Mouse (Mus musculus) intestine, embryonic 15.5 days (tissue): ENCODE data around the gene Mical2. TPM values are rescaled to one million over a fixed set of nuclear protein-coding genes. Genes with fewer than 3 reads are reported as not detected.

Experiments used
- ATAC-seq: fragments of 200-750 bp; cut with Nextera tagmentation; 2 replicates; pipeline ENCODE4 v1.8.0; 2017; ENCODE audit warnings: moderate TSS enrichment, moderate library complexity
- H3K27ac ChIP-seq: fragments of 300-500 bp; sonication (generic); 2 replicates; pipeline ENCODE4 v1.5.1; 2015; ENCODE audit warnings: mild to moderate bottlenecking, inconsistent platforms
- H3K27me3 ChIP-seq: fragments of 300-500 bp; sonication (generic); replicated peaks from 2 replicates; pipeline ENCODE4 v1.6.1; 2015; ENCODE audit warnings: inconsistent platforms
- H3K36me3 ChIP-seq: fragments of 300-500 bp; sonication (generic); 2 replicates; pipeline ENCODE4 v1.6.1; 2015; ENCODE audit warnings: inconsistent platforms
- H3K4me1 ChIP-seq: fragments of 300-500 bp; sonication (generic); replicated peaks from 2 replicates; pipeline ENCODE4 v1.6.1; 2015; ENCODE audit warnings: inconsistent platforms
- H3K4me2 ChIP-seq: fragments of 300-500 bp; sonication (generic); replicated peaks from 2 replicates; pipeline ENCODE4 v1.6.1; 2015; ENCODE audit warnings: mild to moderate bottlenecking, inconsistent platforms
- H3K4me3 ChIP-seq: fragments of 300-500 bp; sonication (generic); replicated peaks from 2 replicates; pipeline ENCODE4 v1.5.1; 2015; ENCODE audit warnings: inconsistent platforms
- H3K9ac ChIP-seq: fragments of 300-500 bp; sonication (generic); 2 replicates; pipeline ENCODE4 v1.6.1; 2015; ENCODE audit warnings: inconsistent platforms
- H3K9me3 ChIP-seq: fragments of 300-500 bp; sonication (generic); 2 replicates; pipeline ENCODE4 v1.6.1; 2016; ENCODE audit warnings: inconsistent platforms
- WGBS: fragments of 180-500 bp; shearing (Covaris S2); methylation state at CpG from one replicate; pipeline ENCODE4 v1.1.7; 2015; 5-methylcytosine and 5-hydroxymethylcytosine counted together
- polyA plus RNA-seq: library from polyadenylated mRNA; unstranded; fragments of >200 nt; fragmentation: Nextera tagmentation; extraction: Ambion mirVana; gene quantifications from 2 replicates; pipeline ENCODE4 v1.2.1, GENCODE M21; 2015

Gene Mical2
- polyA plus RNA-seq, 1 experiment from 2014 or later = 18.6 TPM

DNA sequence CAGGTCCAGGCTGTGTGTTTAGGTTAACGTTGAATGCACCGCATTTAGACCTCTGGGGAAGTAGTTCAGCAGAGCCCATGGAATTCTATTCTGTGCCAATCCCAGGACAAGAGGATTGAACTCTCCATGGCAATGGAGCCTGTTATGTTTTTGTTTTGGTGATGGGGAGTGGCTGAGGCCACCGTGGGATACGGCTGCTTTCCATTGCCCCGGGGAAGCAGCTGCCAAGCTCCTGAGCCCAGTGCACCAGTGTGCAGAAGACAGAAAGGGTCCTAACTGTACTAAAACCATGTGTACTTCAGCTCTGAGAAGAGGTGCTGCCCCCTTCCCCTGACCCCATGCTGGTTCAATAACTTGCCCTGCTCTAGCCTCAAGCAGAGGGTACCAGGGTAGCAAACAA, 47.0 kb downstream of the Mical2 start:
- no peak overlapping the region for H3K27ac ChIP-seq
- no peaks in the 10 kb centered on the region for H3K9me3 ChIP-seq
- no peak for ATAC-seq
- H3K36me3 ChIP-seq = no peaks in the 10 kb centered on the region
- H3K4me1 ChIP-seq = peaks cover 70% of the 10 kb centered on the region
- 67% methylated on average over 5 of the region's 5 CpGs for WGBS
- H3K4me3 ChIP-seq = no peak overlapping the region
- no peaks in the 10 kb centered on the region for H3K27me3 ChIP-seq
- H3K9ac ChIP-seq = no peak overlapping the region
- H3K4me2 ChIP-seq = no peak overlapping the region

DNA sequence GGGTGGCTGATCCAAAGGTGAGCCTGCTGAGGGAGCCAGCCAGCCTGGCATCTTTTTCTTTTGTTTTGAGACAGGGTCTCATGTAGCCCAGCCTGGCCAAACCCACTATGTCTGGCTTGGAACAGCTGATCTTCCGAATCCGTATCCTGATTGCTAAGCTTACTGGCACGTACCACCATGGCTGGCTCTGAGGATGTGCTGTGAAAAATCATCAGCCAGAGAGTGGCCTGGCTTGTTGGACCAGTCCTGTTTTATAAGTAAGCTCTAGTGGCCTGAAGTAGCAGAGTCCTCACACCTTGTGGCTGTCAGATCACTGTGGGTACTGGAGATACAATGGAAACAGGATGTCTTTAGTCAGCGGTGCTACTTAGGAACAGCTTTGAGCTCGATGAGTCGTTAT, 47.8 kb downstream of the Mical2 start:
- Histone ChIP-seq H3K27me3 (no peaks in the 10 kb centered on the region), H3K27ac (no peak overlapping the region), H3K9ac (no peak overlapping the region), H3K36me3 (no peaks in the 10 kb centered on the region), H3K4me1 (peaks cover 74% of the 10 kb centered on the region), H3K9me3 (no peaks in the 10 kb centered on the region), H3K4me2 (no peak overlapping the region), H3K4me3 (no peak overlapping the region)
- no peak for ATAC-seq
- WGBS = 66% methylated on average over 6 of the region's 6 CpGs

DNA sequence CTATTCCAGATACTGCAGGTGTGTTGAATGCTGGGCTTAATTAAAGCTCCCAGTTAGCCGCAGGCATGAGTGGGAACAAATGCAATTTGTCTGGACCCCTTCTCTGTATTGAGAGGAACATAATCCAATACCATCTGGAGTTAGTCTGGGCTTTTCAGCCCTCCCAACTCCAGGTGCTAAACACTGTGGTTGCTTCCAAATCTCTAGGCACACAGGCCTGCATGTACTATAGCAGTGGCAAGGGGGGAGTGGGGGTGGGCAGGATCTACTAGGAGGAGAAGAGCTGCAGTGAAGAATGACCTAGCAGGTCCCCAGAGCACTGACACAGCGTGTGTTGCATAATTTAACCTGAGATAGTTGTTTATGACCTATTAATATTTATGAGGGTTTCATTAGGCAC, 49.0 kb downstream of the Mical2 start:
- Histone ChIP-seq H3K36me3 (no peaks in the 10 kb centered on the region), H3K4me1 (peaks cover 69% of the 10 kb centered on the region), H3K9me3 (no peaks in the 10 kb centered on the region), H3K4me3 (no peak overlapping the region), H3K4me2 (no peak overlapping the region), H3K9ac (no peak overlapping the region), H3K27me3 (no peaks in the 10 kb centered on the region), H3K27ac (peak overlapping the region; percentile 72)
- 55% methylated on average over 2 of the region's 2 CpGs for WGBS
- peak; percentile 19; the same call in 1 of the 2 replicates for ATAC-seq

DNA sequence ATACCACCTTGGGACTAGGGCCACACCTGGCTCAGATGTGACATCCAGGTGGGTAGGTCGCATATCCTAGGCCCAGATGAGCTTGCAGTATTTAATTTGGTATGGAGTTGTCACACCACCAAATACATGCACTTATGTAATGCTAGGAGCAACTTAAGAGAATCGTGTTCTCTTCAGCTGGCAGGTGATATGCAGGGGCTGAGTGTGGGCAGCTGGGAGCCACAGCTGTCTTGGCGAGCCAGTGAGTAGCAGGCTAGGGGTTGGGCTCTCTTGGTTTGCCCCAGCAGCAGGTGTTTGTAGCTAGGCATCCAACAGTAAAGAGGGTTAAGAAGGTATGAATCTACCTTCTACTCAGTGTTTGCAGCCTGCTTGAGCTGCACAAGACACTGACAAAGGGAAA, 49.4 kb downstream of the Mical2 start:
- no peaks in the 10 kb centered on the region for H3K9me3 ChIP-seq
- H3K4me3 ChIP-seq = no peak overlapping the region
- 0 out of 2 replicates have a peak, but pooled peaks have one; percentile 4 for ATAC-seq
- H3K36me3 ChIP-seq = no peaks in the 10 kb centered on the region
- no peaks in the 10 kb centered on the region for H3K27me3 ChIP-seq
- 64% methylated on average over 3 of the region's 3 CpGs for WGBS
- H3K9ac ChIP-seq = no peak overlapping the region
- peak overlapping the region; percentile 72 for H3K27ac ChIP-seq
- no peak overlapping the region for H3K4me2 ChIP-seq
- H3K4me1 ChIP-seq = peaks cover 64% of the 10 kb centered on the region

DNA sequence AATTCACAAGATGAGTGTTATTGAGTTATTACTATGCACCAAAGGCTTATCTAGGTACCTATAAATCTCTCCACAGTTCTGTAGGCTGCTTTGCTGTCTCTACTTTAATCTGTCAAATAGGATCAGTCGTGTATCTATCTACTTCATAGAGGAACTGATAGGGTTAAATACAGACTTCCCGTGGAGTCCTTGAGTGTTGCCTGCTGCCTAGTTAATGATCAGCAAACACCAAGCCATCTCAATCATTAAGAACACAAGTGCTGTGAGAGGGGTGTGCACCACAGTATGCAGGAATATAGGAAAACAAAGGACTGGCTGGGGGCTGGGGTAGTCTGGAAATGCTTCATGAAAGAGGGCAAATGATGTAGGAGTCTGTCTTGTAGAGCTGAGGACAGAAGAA, 50.2 kb downstream of the Mical2 start:
- Histone ChIP-seq H3K4me2 (peak overlapping the region; percentile 29), H3K9me3 (no peaks in the 10 kb centered on the region), H3K4me3 (no peak overlapping the region), H3K4me1 (peaks cover 62% of the 10 kb centered on the region), H3K9ac (no peak overlapping the region), H3K27ac (peak overlapping the region; percentile 73), H3K27me3 (no peaks in the 10 kb centered on the region), H3K36me3 (no peaks in the 10 kb centered on the region)
- WGBS = 24% methylated on average over 2 of the region's 2 CpGs
- peak; percentile 71 for ATAC-seq

DNA sequence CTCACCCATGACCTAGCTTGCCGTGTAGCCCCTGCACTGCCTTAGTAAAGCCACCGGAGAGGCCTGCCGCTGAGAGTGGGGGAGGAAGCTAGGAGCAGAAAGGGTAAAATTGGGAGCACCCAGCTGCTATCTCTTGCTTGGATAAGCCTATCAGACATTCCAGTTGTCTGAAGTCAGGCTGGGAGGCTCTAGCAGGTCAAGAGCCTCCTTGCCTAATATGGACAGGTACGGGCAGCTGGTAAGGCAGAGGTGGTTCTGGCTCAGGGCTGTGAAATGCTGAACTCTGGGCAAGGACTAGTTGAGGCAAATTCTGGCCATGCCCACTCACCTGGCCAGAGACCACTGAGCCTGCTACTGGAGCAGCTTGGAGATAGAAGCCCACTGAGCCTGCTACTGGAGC, 51.2 kb downstream of the Mical2 start:
- no peaks in the 10 kb centered on the region for H3K27me3 ChIP-seq
- no peaks in the 10 kb centered on the region for H3K36me3 ChIP-seq
- no peak overlapping the region for H3K4me3 ChIP-seq
- peaks cover 54% of the 10 kb centered on the region for H3K4me1 ChIP-seq
- peak overlapping the region; percentile 73 for H3K27ac ChIP-seq
- H3K9ac ChIP-seq = no peak overlapping the region
- ATAC-seq = peak; percentile 26
- peak overlapping the region; percentile 29; the same call in 1 of the 2 replicates for H3K4me2 ChIP-seq
- no peaks in the 10 kb centered on the region for H3K9me3 ChIP-seq
- WGBS = 56% methylated on average over 4 of the region's 4 CpGs

DNA sequence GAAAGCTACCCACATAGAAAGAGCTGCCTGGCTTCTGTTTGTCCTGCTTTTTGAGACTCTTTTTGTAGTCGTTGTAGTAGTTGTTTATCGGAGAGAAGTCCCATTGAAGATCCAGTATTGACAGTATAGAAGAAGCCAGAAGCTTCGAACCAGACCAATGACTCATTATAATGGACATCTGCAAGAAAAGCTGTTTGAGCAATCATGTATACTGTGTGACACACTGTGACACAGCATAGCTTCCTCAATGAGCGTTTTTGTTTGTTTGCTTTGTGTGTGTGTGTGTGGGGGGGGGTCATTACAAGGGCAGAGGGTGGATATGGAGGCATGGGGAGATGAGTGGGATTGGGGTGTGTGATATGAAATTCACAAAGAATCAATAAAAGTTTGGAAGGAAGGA, 53.0 kb downstream of the Mical2 start:
- no peaks in the 10 kb centered on the region for H3K36me3 ChIP-seq
- H3K9ac ChIP-seq = no peak overlapping the region
- no peaks in the 10 kb centered on the region for H3K9me3 ChIP-seq
- H3K4me1 ChIP-seq = peaks cover 44% of the 10 kb centered on the region
- no peaks in the 10 kb centered on the region for H3K27me3 ChIP-seq
- H3K4me3 ChIP-seq = no peak overlapping the region
- no peak overlapping the region for H3K4me2 ChIP-seq
- 45% methylated on average over 4 of the region's 4 CpGs for WGBS
- 0 out of 2 replicates have a peak overlapping the region, but pooled peaks have one; percentile 22 for H3K27ac ChIP-seq
- ATAC-seq = no peak

DNA sequence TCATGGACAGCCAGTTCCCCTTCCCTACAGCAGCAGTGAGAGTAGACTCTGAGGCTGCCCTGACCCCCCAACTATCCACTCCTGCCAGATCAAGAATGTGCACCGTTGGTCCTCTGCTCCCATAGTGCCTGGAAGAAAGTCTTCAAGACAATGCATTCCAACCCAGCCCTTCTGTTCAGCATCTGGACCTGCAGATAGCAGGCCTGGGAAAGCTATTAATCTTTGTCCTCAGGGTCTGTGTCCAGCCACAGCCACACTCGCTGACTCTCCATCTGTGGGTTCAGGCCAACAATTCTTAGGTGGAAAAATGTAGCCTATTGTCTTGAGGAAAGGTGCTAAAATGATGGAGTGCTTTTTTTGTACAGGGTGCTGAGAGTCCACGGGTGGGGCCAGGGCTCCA, 54.8 kb downstream of the Mical2 start:
- no peak overlapping the region for H3K9ac ChIP-seq
- no peak overlapping the region for H3K4me3 ChIP-seq
- H3K9me3 ChIP-seq = no peaks in the 10 kb centered on the region
- H3K4me1 ChIP-seq = peaks cover 32% of the 10 kb centered on the region
- H3K27ac ChIP-seq = no peak overlapping the region
- 30% methylated on average over 3 of the region's 3 CpGs for WGBS
- H3K27me3 ChIP-seq = no peaks in the 10 kb centered on the region
- no peaks in the 10 kb centered on the region for H3K36me3 ChIP-seq
- ATAC-seq = no peak
- H3K4me2 ChIP-seq = no peak overlapping the region

DNA sequence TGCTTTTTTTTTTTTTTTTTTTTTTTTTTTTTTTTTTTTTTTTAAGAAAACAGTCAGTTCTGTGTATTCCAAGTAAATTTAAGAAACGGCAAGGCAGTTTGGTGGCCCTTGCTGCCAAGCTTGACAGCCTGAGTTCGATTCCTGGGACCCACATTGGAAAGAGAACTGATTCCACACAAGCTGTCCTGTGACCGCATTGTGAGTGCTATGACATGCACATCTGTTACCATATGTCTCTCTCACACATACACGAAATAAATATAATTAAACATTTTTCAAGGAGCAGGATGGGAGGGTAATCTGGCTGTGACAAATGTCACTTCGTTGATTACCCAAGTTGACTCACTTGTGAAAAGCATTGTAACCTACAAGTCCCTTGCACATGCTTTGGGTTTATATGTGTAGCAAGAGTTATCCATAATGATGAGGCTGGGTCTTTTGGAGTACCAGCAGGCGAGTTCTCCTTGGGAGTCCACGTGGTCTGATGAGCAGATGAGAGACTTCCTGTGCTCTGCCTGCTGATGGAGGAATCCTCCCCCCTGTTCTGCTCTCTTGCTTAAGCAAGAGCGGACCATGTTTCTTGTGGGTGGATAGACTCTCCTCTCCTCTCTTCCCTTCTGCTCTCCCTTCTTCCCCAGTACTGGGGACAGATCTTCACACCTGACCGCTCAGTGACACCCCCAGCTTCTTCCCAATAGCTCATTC, 58.1 kb downstream of the Mical2 start:
- Histone ChIP-seq H3K36me3 (no peaks in the 10 kb centered on the region), H3K9ac (no peak overlapping the region), H3K27me3 (no peaks in the 10 kb centered on the region), H3K4me2 (no peak overlapping the region), H3K27ac (no peak overlapping the region), H3K4me1 (peaks cover 13% of the 10 kb centered on the region), H3K4me3 (no peak overlapping the region), H3K9me3 (no peaks in the 10 kb centered on the region)
- 71% methylated on average over 9 of the region's 9 CpGs for WGBS
- no peak for ATAC-seq

DNA sequence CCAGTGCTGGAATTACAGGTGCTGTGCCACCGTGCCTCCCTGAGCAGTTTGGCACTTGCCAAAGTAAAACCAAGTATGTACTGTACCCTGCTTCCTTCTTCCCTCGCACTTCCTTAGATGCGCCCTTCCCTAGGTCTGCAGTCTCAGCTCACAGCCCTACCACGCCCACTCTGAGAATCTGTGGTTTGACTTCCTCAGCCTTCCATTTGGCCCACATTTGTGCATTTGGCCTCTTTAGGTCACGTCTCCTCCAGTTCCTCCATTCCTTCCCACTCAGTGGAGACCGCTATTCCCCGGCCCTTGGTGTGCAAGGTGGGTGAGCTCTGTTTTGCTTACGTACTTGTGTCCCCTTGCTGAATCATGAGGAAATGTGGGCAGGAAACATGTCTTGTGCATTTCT, 59.9 kb downstream of the Mical2 start:
- ATAC-seq = no peak
- peaks cover 6% of the 10 kb centered on the region; the same call in 1 of the 2 replicates for H3K4me1 ChIP-seq

DNA sequence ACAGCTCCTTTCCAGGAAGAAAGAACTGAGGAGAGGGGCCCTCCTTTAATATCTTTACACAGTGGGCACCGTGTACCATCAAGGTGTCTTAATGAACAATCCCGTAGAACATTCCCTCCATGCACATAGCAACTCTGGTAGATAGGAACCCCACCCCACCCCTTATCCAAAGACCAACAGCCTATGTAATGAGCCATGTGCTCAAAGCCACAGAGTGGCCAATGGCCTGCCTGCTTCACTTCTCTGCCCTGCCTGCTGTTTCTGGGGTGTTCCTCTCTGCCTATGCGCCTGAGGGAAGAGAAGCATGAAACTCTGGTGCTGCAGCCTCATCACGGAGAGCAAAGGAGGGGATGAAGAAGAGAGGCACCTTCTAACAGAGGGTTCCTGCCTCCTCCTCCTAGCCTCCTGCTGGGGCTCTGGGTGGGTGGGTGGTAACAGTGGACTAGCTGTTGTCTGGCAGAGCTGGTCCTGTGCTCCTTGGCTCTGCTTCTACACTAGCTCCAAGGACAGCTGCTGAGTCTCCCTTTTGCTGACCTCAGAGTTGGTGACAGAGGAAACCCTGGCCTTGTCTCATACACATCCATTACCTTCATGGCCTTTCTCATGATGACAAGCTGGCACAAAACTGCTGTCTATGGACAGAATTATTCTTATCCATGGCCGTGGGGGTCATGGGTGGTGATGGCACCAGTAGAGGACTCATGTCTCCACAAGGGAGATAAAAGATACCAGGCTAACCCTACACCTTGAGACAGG, 62.9 kb downstream of the Mical2 start:
- Histone ChIP-seq H3K9ac (no peak overlapping the region), H3K27ac (no peak overlapping the region), H3K9me3 (no peaks in the 10 kb centered on the region), H3K4me2 (no peak overlapping the region), H3K27me3 (no peaks in the 10 kb centered on the region), H3K4me3 (no peak overlapping the region), H3K4me1 (0 out of 2 replicates have a peak, but pooled peaks cover 5% of the 10 kb centered on the region), H3K36me3 (no peaks in the 10 kb centered on the region)
- peak; percentile 32; the same call in 1 of the 2 replicates for ATAC-seq
- 81% methylated on average over 5 of the region's 5 CpGs for WGBS

More for the DNA sequence above, 59.9 kb downstream of the Mical2 start:
- 80% methylated on average over 8 of the region's 8 CpGs for WGBS
- Histone ChIP-seq H3K27me3 (no peaks in the 10 kb centered on the region), H3K9me3 (no peaks in the 10 kb centered on the region), H3K36me3 (no peaks in the 10 kb centered on the region), H3K27ac (no peak overlapping the region), H3K4me3 (no peak overlapping the region), H3K4me2 (no peak overlapping the region), H3K9ac (no peak overlapping the region)

DNA sequence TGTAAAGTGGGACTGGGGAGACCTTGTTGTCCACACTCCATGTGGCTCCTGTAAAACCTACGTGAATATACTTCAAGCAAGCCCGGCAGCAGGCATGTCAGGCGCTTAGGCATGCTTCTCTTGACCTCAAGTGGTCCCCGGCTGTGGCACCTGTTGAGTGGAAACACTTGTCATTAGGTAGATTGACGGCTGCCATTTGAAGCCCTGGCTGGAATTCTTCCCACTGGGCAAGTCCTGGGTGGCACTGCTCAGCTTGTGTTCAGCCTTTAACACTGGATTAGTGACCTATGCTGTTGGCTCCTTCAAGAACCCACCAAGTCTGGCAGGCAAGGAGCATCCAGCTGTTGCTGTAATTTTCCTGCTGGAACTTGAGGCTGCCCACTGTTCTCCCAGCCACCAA, 63.9 kb downstream of the Mical2 start:
- Histone ChIP-seq H3K27me3 (no peaks in the 10 kb centered on the region), H3K4me3 (no peak overlapping the region), H3K36me3 (no peaks in the 10 kb centered on the region), H3K4me1 (0 out of 2 replicates have a peak, but pooled peaks cover 9% of the 10 kb centered on the region), H3K4me2 (no peak overlapping the region), H3K9me3 (no peaks in the 10 kb centered on the region), H3K9ac (no peak overlapping the region), H3K27ac (no peak overlapping the region)
- WGBS = 84% methylated on average over 5 of the region's 5 CpGs
- no peak for ATAC-seq
